Mouse (Mus musculus): ENCODE measurements around the gene Speer4d. TPM values are rescaled to one million over a fixed set of nuclear protein-coding genes. Genes with fewer than 3 reads are reported as not detected.
A peak's percentile ranks its signal among the peaks of the same experiment; 100 is the strongest.
"Not testable (repeated sequence)": the region's sequence is repeated elsewhere in the genome, so short reads cannot be mapped to it uniquely, and the experiment has no call there.

Gene Speer4d
- polyA plus RNA-seq, 1 experiment from 2014 or later, result not detected

DNA sequence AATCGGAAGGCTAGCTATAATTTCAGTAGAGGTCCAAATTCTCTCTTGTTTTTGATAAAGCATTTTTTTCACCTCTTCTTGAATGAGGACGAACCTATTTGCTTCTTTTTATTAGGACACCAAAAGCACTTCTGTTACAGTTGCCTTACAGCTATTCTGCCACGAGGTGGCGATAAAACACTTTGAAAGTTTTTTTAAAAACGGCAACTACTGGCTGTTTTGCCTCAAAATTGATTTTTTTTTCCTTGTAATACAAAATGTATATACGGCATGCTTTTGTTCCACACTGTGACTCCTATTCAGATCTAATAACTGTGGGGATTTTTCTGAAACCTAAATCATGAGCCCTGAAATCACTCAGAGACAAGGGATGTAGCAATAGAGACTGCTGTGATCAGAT is 26.8 kb downstream of the Speer4d start:
- not testable (repeated sequence) for H3K4me1 ChIP-seq (ENCODE audit: control insufficient read depth, insufficient read depth, low read length); H3K4me3 ChIP-seq (ENCODE audit: low read depth, low read length); H3K9me3 ChIP-seq (ENCODE audit: control insufficient read depth, low read length); H3K36me3 ChIP-seq (ENCODE audit: control insufficient read depth, insufficient read depth, low read length); H3K9ac ChIP-seq (ENCODE audit: low read length); H3K27ac ChIP-seq (ENCODE audit: low read depth, low read length); H3K27me3 ChIP-seq (ENCODE audit: control insufficient read depth, insufficient read depth, low read length); ATAC-seq (ENCODE audit: low FRiP score); H3K4me2 ChIP-seq
- 32% methylated on average over 6 of the region's 6 CpGs for WGBS
- DNase-seq (ENCODE audit: low spot score, missing footprints), result peak; percentile 77

DNA sequence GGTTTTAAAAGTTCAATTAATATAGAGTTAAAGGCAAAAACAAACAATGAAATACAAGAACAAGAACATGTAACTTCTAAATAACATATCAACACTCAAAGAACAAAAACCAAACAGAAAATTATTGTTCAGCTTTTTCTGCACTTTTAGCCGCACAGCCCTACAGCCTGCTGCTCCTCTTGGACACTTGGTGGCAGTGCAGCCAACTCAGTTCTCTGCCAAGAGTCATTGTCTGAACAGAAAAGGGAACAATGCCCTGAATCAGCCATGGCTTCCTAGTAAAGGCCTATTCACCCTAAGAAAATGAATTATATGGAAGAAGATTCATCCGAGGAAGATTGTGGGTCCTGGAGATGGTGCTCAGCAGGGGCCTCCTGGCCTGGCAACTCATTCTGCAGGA is 33.5 kb downstream of the Speer4d start:
- 71% methylated on average over 2 of the region's 2 CpGs for WGBS
- H3K4me1 ChIP-seq (ENCODE audit: control insufficient read depth, insufficient read depth, low read length); DNase-seq (ENCODE audit: low spot score, missing footprints); ATAC-seq (ENCODE audit: low FRiP score); H3K9me3 ChIP-seq (ENCODE audit: control insufficient read depth, low read length); H3K9ac ChIP-seq (ENCODE audit: low read length); H3K4me2 ChIP-seq; H3K36me3 ChIP-seq (ENCODE audit: control insufficient read depth, insufficient read depth, low read length); H3K4me3 ChIP-seq (ENCODE audit: low read depth, low read length); H3K27ac ChIP-seq (ENCODE audit: low read depth, low read length); H3K27me3 ChIP-seq (ENCODE audit: control insufficient read depth, insufficient read depth, low read length): not testable (repeated sequence)

DNA sequence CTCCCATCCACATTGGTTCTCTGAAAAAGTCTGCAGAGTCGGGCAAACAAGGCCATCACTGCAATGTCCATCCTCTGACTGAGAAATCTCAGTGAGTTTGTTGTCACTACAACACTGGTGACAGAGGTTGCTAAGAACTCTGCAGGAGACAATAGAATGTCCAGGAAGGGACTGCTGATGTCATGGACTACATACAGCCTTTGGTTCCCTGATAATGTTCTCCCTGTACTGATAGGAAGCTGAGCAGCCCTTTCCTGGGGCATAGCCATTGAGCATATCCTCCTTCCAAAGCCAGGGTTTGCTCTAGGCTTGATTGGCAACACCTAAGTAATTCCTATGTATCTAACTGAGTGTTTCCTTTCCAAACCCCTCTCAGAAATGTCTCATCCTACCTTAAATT is 38.1 kb downstream of the Speer4d start, which contains the start of gene 4930572O03Rik:
Gene 4930572O03Rik, minus strand, starts transcription at position 101 of the 400 bp plus-strand sequence.
- H3K36me3 ChIP-seq (ENCODE audit: control insufficient read depth, insufficient read depth, low read length); ATAC-seq (ENCODE audit: low FRiP score); H3K4me2 ChIP-seq; H3K27me3 ChIP-seq (ENCODE audit: control insufficient read depth, insufficient read depth, low read length); H3K9ac ChIP-seq (ENCODE audit: low read length); H3K9me3 ChIP-seq (ENCODE audit: control insufficient read depth, low read length); H3K4me1 ChIP-seq (ENCODE audit: control insufficient read depth, insufficient read depth, low read length); H3K27ac ChIP-seq (ENCODE audit: low read depth, low read length); H3K4me3 ChIP-seq (ENCODE audit: low read depth, low read length): not testable (repeated sequence)
- DNase-seq (ENCODE audit: low spot score, missing footprints), result peak; percentile 1
- 74% methylated on average over 1 of the region's 1 CpGs for WGBS

DNA sequence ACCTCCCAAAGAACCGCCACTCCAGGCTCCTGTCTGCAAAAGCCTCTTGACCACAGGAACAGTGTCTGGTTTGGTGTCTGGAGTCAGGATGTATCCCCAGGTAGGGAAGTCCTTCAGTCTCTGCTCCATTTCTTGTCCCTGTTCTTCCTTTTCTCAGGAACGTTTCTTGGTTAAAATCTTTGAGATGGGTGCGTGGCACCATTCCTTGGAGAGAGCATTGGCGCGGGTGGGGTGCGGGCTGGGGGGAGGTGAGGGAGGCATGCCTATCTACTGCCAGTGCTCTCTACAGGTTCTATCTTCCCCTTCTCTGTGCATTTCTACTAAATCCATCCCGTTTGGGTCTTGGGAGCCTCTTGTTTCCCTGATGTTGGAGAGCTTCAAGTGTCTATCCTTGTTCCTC is 45.0 kb downstream of the Speer4d start:
- not testable (repeated sequence) for H3K9me3 ChIP-seq (ENCODE audit: control insufficient read depth, low read length); H3K4me1 ChIP-seq (ENCODE audit: control insufficient read depth, insufficient read depth, low read length); H3K27me3 ChIP-seq (ENCODE audit: control insufficient read depth, insufficient read depth, low read length); H3K4me3 ChIP-seq (ENCODE audit: low read depth, low read length); ATAC-seq (ENCODE audit: low FRiP score); H3K9ac ChIP-seq (ENCODE audit: low read length); DNase-seq (ENCODE audit: low spot score, missing footprints); H3K36me3 ChIP-seq (ENCODE audit: control insufficient read depth, insufficient read depth, low read length); H3K27ac ChIP-seq (ENCODE audit: low read depth, low read length); H3K4me2 ChIP-seq
- WGBS, result 79% methylated on average over 7 of the region's 7 CpGs

DNA sequence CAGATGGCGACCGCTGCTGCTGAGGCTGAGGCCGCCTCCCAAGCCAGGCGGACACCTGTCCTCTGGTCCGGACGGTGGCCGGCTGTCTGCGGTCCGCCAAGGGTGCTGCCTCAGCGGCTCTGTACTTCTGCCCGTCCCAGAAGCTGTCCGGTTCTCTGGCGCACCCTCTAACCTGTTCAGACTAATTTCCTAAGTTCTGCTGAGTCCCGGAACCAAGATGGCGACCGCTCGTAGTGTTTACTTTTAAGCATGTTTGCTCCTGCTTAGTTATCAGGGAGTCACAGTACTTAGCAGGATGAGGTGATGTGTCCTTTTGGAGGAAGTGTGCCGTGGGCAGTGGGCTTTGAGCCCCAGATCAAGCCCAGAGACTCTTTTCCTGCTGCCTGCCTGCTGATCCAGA is 51.9 kb downstream of the Speer4d start:
- not testable (repeated sequence) for DNase-seq (ENCODE audit: low spot score, missing footprints); H3K27me3 ChIP-seq (ENCODE audit: control insufficient read depth, insufficient read depth, low read length); H3K36me3 ChIP-seq (ENCODE audit: control insufficient read depth, insufficient read depth, low read length); H3K9ac ChIP-seq (ENCODE audit: low read length); H3K4me3 ChIP-seq (ENCODE audit: low read depth, low read length); H3K9me3 ChIP-seq (ENCODE audit: control insufficient read depth, low read length); H3K4me2 ChIP-seq; H3K27ac ChIP-seq (ENCODE audit: low read depth, low read length); H3K4me1 ChIP-seq (ENCODE audit: control insufficient read depth, insufficient read depth, low read length)
- ATAC-seq (ENCODE audit: low FRiP score), result peak; percentile 77; the same call in 1 of the 2 replicates
- 86% methylated on average over 7 of the region's 18 CpGs for WGBS

Other genes with a start within 250 kb of the Speer4d start
- gene Gm21149, start 142.5 kb upstream of the Speer4d start, polyA plus RNA-seq (2014; fragmentation: Nextera tagmentation; extraction: Ambion mirVana), result not detected in 2 replicates
- gene Gm21190, start 89.8 kb upstream of the Speer4d start, polyA plus RNA-seq (2014; fragmentation: Nextera tagmentation; extraction: Ambion mirVana), result not detected in 2 replicates
- not detected in 2 replicates for gene Gm21083, start 41.7 kb upstream of the Speer4d start, polyA plus RNA-seq (2014; fragmentation: Nextera tagmentation; extraction: Ambion mirVana)
- not detected in 2 replicates for gene 4930572O03Rik, start 38.0 kb downstream of the Speer4d start, polyA plus RNA-seq (2014; fragmentation: Nextera tagmentation; extraction: Ambion mirVana)
- not detected in 2 replicates for gene Speer4c, start 95.2 kb downstream of the Speer4d start, polyA plus RNA-seq (2014; fragmentation: Nextera tagmentation; extraction: Ambion mirVana)